Comparison of ENCODE assay signal across 8 mouse cellular contexts in genomic region chr16:92445377-92445776, GRCm38 (mm10). TPM values are rescaled to one million over a fixed set of nuclear protein-coding genes. Genes with fewer than 3 reads are reported as not detected.
DNase-seq lines count a peak whose midpoint lies in the region; ATAC-seq and TF ChIP-seq lines count a peak whose summit lies in the region.
"Had no signal": no experiment of that assay in that cellular context is flagged by ENCODE, and none has a peak within 500 bp of the region (broad histone marks: within the 10 kb centered on the region; RNA-seq: fewer than 3 reads in every experiment).

No protein-coding gene starts in this region.

- no peak for TF ChIP-seq EP300 in ES-Bruce4 (IDR thresholded peaks at IDR 0.05; ENCODE audit: insufficient read depth, low read depth, low read length)
- no peak for TF ChIP-seq EP300 in liver, postnatal 0 days (IDR thresholded peaks at IDR 0.05; ENCODE audit: low read depth)

- H3K36me3 ChIP-seq in kidney, embryonic 15.5 days = 0 out of 2 replicates have a peak, but pooled peaks cover 2% of the 10 kb centered on the region
- no peaks in the 10 kb centered on the region for H3K36me3 ChIP-seq in ES-Bruce4 (ENCODE audit: control insufficient read depth, insufficient read depth, low read length, poor library complexity, severe bottlenecking)
- no peaks in the 10 kb centered on the region for H3K36me3 ChIP-seq in liver, postnatal 0 days (replicated peaks; ENCODE audit: insufficient read depth, low read length)
- H3K36me3 ChIP-seq: limb, embryonic 15.5 days had no signal

- WGBS in kidney, embryonic 15.5 days = 67% methylated on average over 10 of the region's 10 CpGs
- 69% methylated on average over 10 of the region's 10 CpGs for WGBS in bone marrow, adult 2 months
- 62% methylated on average over 10 of the region's 10 CpGs for WGBS in liver, postnatal 0 days (ENCODE audit: insufficient replicate concordance)

- H3K27me3 ChIP-seq in kidney, embryonic 15.5 days = no peaks in the 10 kb centered on the region
- H3K27me3 ChIP-seq in ES-Bruce4 (ENCODE audit: control insufficient read depth, insufficient read depth, low read length, poor library complexity, severe bottlenecking) = no peaks in the 10 kb centered on the region
- H3K27me3 ChIP-seq in liver, postnatal 0 days (ENCODE audit: insufficient read depth, low read length) = no peaks in the 10 kb centered on the region
- H3K27me3 ChIP-seq: limb, embryonic 15.5 days had no signal

- H3K4me1 ChIP-seq in kidney, embryonic 15.5 days = peaks cover 29% of the 10 kb centered on the region
- no peaks in the 10 kb centered on the region for H3K4me1 ChIP-seq in ES-Bruce4 (ENCODE audit: control insufficient read depth, insufficient read depth, low read length)
- no peaks in the 10 kb centered on the region for H3K4me1 ChIP-seq in bone marrow, adult 2 months (ENCODE audit: control insufficient read depth, insufficient read depth, low read length)
- peaks cover 10% of the 10 kb centered on the region for H3K4me1 ChIP-seq in liver, postnatal 0 days (ENCODE audit: insufficient read depth)

- TF ChIP-seq CTCF in ES-Bruce4 (IDR thresholded peaks at IDR 0.05; ENCODE audit: low read depth, low read length) = peak; percentile 72
- peak; percentile 31 for TF ChIP-seq CTCF in bone marrow, adult 2 months (IDR thresholded peaks at IDR 0.05; ENCODE audit: control insufficient read depth, insufficient read depth, low read length)
- TF ChIP-seq CTCF in liver, postnatal 0 days (IDR thresholded peaks at IDR 0.05; ENCODE audit: low read depth) = peak; percentile 70

- H3K9me3 ChIP-seq in kidney, embryonic 15.5 days (replicated peaks) = no peaks in the 10 kb centered on the region
- no peaks in the 10 kb centered on the region for H3K9me3 ChIP-seq in ES-Bruce4 (replicated peaks; ENCODE audit: control insufficient read depth, insufficient read depth, low read length, poor library complexity, severe bottlenecking)
- no peaks in the 10 kb centered on the region for H3K9me3 ChIP-seq in liver, postnatal 0 days (ENCODE audit: low read length)
- H3K9me3 ChIP-seq: limb, embryonic 15.5 days had no signal

- intact Hi-C loops in gastrocnemius, postnatal 36 days (cut with DNase I) = loop anchor here (2.0 kb wide), 1 partner anchor 61 kb away; no protein-coding TSS in a partner anchor

- TF ChIP-seq POLR2A in ES-Bruce4 (IDR thresholded peaks at IDR 0.05; ENCODE audit: insufficient read depth, low read length) = no peak
- no peak for TF ChIP-seq POLR2A in bone marrow, adult 2 months (IDR thresholded peaks at IDR 0.05; ENCODE audit: borderline replicate concordance, control insufficient read depth, low read depth, low read length)

- no peak overlapping the region for H3K27ac ChIP-seq in kidney, embryonic 15.5 days
- no peak overlapping the region for H3K27ac ChIP-seq in ES-Bruce4 (ENCODE audit: insufficient read depth, low read length)
- no peak overlapping the region for H3K27ac ChIP-seq in bone marrow, adult 2 months (ENCODE audit: control insufficient read depth, insufficient read depth, low read depth, low read length, poor library complexity)
- no peak overlapping the region for H3K27ac ChIP-seq in liver, postnatal 0 days (ENCODE audit: low read depth)

- no peak overlapping the region for H3K9ac ChIP-seq in kidney, embryonic 15.5 days
- no peak overlapping the region for H3K9ac ChIP-seq in ES-Bruce4 (ENCODE audit: low read depth, poor library complexity, severe bottlenecking)
- H3K9ac ChIP-seq in liver, postnatal 0 days (replicated peaks) = no peak overlapping the region
- H3K9ac ChIP-seq: limb, embryonic 15.5 days had no signal

- ATAC-seq in kidney, embryonic 15.5 days (replicated peaks; ENCODE audit: low FRiP score) = no peak
- no peak for ATAC-seq in liver, postnatal 0 days

- H3K4me3 ChIP-seq in kidney, embryonic 15.5 days (replicated peaks) = no peak overlapping the region
- H3K4me3 ChIP-seq in ES-Bruce4 (ENCODE audit: low read depth, low read length) = no peak overlapping the region
- no peak overlapping the region for H3K4me3 ChIP-seq in bone marrow, adult 2 months (replicated peaks; ENCODE audit: control insufficient read depth, low read depth, low read length)
- H3K4me3 ChIP-seq in liver, postnatal 0 days (ENCODE audit: low read depth, low read length) = no peak overlapping the region
- H3K4me3 ChIP-seq: limb, embryonic 15.5 days had no signal

- no peak overlapping the region for H3K4me2 ChIP-seq in kidney, embryonic 15.5 days
- no peak overlapping the region for H3K4me2 ChIP-seq in liver, postnatal 0 days (ENCODE audit: low read depth, low read length)
- H3K4me2 ChIP-seq: limb, embryonic 15.5 days had no signal

- DNase-seq in kidney, adult 9 months = peak; percentile 61
- no peak for DNase-seq in liver, postnatal 0 days
- no peak for DNase-seq in right cerebral cortex, postnatal 4 days
- DNase-seq in gastrocnemius, postnatal 36 days = no peak

RNA-seq across cellular contexts. Expression of gene Rcan1, which starts 25.3 kb away (rescaled TPM):
- polyA plus RNA-seq in kidney, embryonic 15.5 days (2015; fragmentation: Nextera tagmentation; extraction: Ambion mirVana) = 26.5 and 27.0 TPM in 2 replicates
- polyA plus RNA-seq in ES-Bruce4 (2011; ENCODE audit: insufficient read depth, insufficient read length, low read depth, missing spikeins) = 37.2 and 42.8 TPM in 2 replicates
- polyA plus RNA-seq in bone marrow, adult 2 months (2011; ENCODE audit: insufficient read depth, insufficient read length, low replicate concordance, missing spikeins) = 3.6 and 9.5 TPM in 2 replicates
- 9.9 and 12.0 TPM in 2 replicates for polyA plus RNA-seq in liver, postnatal 0 days (2015; fragmentation: Nextera tagmentation; extraction: Ambion mirVana)
- total RNA-seq in gastrocnemius, postnatal 36 days (2021) = 10 to 100 TPM; 62.2 to 75.7 TPM

RNA-seq across cellular contexts. Expression of gene Clic6, which starts 40.2 kb away (rescaled TPM):
- 7.5 and 8.0 TPM in 2 replicates for polyA plus RNA-seq in kidney, embryonic 15.5 days (2015; fragmentation: Nextera tagmentation; extraction: Ambion mirVana)
- 5.5 and 6.8 TPM in 2 replicates for polyA plus RNA-seq in ES-Bruce4 (2011; ENCODE audit: insufficient read depth, insufficient read length, low read depth, missing spikeins)
- polyA plus RNA-seq in bone marrow, adult 2 months (2011; ENCODE audit: insufficient read depth, insufficient read length, low replicate concordance, missing spikeins) = not detected in 2 replicates
- polyA plus RNA-seq in liver, postnatal 0 days (2015; fragmentation: Nextera tagmentation; extraction: Ambion mirVana) = 0.31 and 0.32 TPM in 2 replicates
- total RNA-seq in gastrocnemius, postnatal 36 days (2021) = under 1 TPM in 1 of 2 experiments, not detected in 1; 0.07 TPM
